Mouse (Mus musculus) left cerebral cortex, adult 2 months (tissue): ENCODE data around the gene Swt1. TPM values are rescaled to one million over a fixed set of nuclear protein-coding genes. Genes with fewer than 3 reads are reported as not detected.
"Not testable (repeated sequence)": the region's sequence is repeated elsewhere in the genome, so short reads cannot be mapped to it uniquely, and the experiment has no call there.

Source experiments
- DNase-seq, 2 experiments: peaks; one replicate each; pipeline ENCODE4 v3.0.0; 2021 to 2022; ENCODE audit warnings: low spot score in 2 of 2, mixed read lengths in 1 of 2; ENCODE audit errors: extremely low spot score in 1 of 2
- H3K27ac ChIP-seq: fragments of 200-600 bp; 2 replicates; pipeline ENCODE4 v1.8.1; 2022
- H3K4me3 ChIP-seq: fragments of 200-600 bp; 2 replicates; pipeline ENCODE4 v1.8.1; 2022
- CTCF ChIP-seq: fragments of 200-600 bp; IDR thresholded peaks from 2 replicates; pipeline ENCODE4 v1.8.1; 2022; ENCODE audit warnings: antibody characterized with exemption, mild to moderate bottlenecking, moderate library complexity
- intact Hi-C: fragments of 180-260 bp; cut with DNase I; formaldehyde crosslinking; loops from one replicate; pipeline ENCODE4 v1.15.1; 2025
- long read RNA-seq, 2 experiments: library from polyadenylated mRNA; stranded (forward); transcript quantifications; one replicate each; pipeline ENCODE4 v2.0.0; 2021; ENCODE audit warnings: borderline mapping rate in 2 of 2
- total RNA-seq, 2 experiments: library from RNA; stranded (reverse); gene quantifications; 2 replicates each; pipeline ENCODE4 v1.2.3; 2021

Swt1 gene
- 10 to 100 TPM; 13.4 to 16.2 TPM for total RNA-seq
- long read RNA-seq, experiment 1, transcript Swt1-201 (20 exons, 3,688 nt), result major isoform, 5 of 11 reads
- long read RNA-seq, experiment 1, partial matches to known transcripts, result 2 of 11 reads
- long read RNA-seq, experiment 1, other reads (novel, unspliced or antisense), result 4 of 11 reads
- long read RNA-seq, experiment 2, partial matches to known transcripts, result 0 of 6 reads
- long read RNA-seq, experiment 2, other reads (novel, unspliced or antisense), result 4 of 6 reads

DNA sequence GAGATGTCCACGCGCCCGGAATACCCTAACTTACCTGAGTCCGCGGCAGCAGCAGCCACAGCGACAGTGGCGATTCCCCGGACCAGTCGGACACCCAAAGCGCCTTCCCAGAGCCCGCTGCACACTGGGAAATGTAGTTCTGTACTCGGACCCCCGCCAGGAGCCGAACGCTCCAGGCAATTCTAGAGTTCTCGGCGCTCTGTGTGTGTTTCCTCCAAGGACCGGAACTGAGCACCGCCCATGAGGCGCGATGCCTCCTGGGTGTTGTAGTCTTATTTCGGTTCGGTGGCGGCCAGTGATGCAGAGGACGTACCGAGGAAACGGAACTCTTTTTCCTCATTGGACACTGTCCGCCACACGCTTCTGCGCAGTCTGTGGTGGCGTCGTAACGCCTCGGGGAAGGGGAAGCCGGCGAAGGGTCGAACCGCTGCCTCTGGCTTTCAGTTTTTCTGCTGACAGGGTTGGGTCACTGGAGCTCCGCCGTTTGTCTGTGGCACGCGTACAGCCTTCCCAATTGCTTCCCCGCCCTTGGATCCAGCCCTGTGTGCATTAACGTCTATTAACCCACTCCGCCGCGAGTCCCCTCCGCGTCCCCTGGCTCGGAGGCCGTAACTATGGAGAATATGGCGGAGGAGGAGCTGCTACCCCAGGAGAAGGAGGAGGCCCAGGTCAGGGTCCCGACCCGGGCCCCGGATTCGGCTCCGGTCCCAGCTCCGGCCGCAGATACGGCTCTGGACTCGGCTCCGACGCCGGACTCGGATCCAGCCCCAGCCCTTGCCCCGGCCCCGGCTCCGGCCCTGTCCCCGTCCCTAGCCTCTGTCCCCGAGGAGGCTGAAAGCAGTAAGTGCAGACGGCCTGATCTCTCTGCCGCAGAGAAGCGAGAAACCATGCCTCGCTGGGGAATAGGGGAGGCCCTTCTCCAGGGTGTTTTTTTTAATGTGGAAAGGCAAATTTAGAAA, at the start of gene Swt1, which contains the start of gene Trmt1l:
Gene Swt1 (minus strand): TSS at position 193 of the 959 bp plus-strand sequence.
Gene Trmt1l (plus strand): TSS at position 280 of the 959 bp plus-strand sequence.
- no peak; the same call in 1 of the 2 replicates for TF ChIP-seq CTCF
- peak; percentile 97 to 98 for DNase-seq
- intact Hi-C loops, result loop anchor here (5.0 kb wide), 1 partner anchor 1036 kb away; the partner anchor contains the start of genes Odr4 and Tpr
- Histone ChIP-seq H3K27ac (peak within 1 kb of the TSS; percentile 98), H3K4me3 (peak within 1 kb of the TSS; percentile 81)

DNA sequence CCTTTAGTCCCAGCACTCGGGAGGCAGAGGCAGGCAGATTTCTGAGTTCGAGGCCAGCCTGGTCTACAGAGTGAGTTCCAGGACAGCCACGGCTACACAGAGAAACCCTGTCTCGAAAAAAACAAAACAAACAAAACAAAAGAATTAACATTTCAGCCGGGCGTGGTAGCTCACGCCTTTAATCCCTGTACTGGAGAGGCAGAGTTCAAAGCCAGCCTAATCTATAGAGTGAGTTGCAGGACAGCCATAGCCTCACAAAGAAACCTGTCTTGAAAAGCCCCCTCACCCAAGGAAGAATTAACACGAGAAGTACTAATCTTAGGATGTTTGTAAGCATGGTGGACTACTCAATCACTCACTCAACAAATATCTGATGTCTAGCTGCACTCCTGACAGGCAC, 44.1 kb upstream of the Swt1 start:
- DNase-seq, H3K4me3 ChIP-seq, intact Hi-C loops, H3K27ac ChIP-seq: not testable (repeated sequence)

DNA sequence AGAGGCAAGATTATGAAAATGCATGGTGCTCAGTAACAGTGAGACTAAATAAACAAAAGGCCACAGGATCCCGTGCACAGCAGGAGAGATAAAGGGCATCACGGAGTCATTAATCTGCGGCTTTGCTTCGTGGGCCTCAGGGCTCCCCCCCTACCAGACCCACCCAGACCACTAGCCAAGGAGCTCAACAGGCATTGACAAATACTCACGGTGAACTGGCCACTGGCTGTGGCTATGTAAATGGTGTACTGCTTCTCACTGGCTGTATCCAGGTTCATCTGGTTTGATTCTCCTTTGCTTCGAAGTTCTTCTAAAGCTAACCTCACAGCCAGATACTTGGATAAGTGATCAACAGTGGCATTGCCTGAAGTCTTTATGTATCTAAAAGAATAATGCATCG, 43.2 kb upstream of the Swt1 start:
- intact Hi-C loops, result no loop called here
- TF ChIP-seq CTCF, result no peak
- H3K27ac ChIP-seq, result no peak overlapping the region

DNA sequence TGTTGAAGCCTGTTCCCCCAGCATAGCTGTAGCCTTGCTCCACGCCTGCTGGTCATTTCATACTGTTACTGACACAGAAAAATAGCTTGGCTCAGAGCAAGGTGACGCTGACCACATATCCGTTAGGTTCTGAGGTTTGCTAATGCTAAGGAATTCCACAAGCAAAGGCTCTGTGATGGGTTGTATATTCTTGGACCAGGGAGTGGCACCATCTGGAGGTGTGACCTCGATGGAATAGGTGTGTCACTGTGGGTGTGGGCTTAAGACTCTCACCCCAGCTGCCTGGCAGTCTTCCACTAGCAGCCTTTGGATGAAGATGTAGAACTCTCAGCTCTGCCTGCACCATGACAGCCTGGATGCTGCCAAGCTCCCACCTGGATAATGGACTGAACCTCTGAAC, 38.3 kb upstream of the Swt1 start:
- no peak for TF ChIP-seq CTCF

More for the DNA sequence above, 43.2 kb upstream of the Swt1 start:
- no peak for DNase-seq
- H3K4me3 ChIP-seq, result no peak overlapping the region

DNA sequence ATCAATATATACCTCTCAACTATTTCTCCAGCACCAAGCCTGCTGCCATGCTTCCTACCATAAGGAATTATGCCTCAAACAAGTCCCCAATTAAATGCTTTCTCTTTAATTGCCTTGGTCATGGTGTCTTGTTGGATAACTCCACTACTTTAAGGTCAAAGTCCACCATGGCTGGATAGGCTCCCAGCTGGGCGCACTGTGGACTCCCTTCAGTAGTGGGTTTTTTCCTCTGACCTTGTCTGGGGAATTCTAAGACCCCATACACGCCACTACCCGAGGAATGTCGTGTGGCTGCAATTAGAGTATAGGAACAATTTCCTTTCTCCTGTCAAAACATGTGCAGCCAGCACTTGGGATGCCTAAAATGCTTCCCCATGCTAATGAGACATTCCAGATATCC, 36.7 kb upstream of the Swt1 start:
- no peak for TF ChIP-seq CTCF
- DNase-seq, result no peak
- no peak overlapping the region for H3K4me3 ChIP-seq
- intact Hi-C loops, result no loop called here
- H3K27ac ChIP-seq, result no peak overlapping the region

More for the DNA sequence above, 38.3 kb upstream of the Swt1 start:
- no peak for DNase-seq
- Histone ChIP-seq H3K27ac (no peak overlapping the region), H3K4me3 (no peak overlapping the region)
- intact Hi-C loops, result no loop called here

DNA sequence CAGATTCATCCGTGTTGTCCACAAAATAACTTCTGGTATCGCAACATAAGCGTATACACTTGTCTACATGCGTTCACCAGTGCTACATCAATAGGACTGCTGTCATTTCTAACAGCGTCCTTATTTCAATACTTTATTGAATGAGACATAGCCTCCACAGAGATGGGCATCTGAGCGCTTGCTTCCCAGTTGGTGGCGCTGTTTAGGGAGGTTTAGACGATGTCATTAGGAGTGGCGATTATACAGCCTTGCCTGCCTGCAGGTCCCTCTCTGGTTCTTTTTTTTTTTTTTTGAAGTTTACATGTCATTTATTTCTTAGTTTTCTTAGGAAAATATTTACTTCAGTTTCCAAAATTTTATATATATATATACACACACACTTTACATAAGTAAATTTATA, 33.0 kb upstream of the Swt1 start:
- intact Hi-C loops, result no loop called here
- H3K4me3 ChIP-seq, result no peak overlapping the region
- H3K27ac ChIP-seq, result no peak overlapping the region
- no peak for DNase-seq
- peak; percentile 1 for TF ChIP-seq CTCF

DNA sequence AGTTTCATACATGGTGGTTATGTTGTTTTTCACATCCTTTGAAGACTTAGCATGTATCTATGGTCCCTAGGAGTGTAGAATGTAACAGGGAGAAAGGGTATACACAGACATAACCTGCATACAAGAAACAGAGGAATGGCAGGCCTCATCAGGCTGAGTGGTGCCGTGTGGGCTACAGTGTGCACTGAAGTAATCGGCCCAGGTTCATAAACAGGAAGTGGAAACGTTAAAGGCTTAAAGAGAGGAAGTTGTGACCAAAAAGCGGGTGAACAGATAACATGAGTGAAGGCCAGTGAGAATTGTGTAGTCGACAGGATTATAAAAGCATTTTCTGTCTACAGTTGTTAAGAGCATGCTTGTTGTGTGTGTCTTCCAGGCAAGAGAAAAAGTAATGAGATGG, 28.8 kb upstream of the Swt1 start:
- intact Hi-C loops, result loop anchor here (10.0 kb wide), 1 partner anchor 1032 kb away; no protein-coding TSS in a partner anchor

DNA sequence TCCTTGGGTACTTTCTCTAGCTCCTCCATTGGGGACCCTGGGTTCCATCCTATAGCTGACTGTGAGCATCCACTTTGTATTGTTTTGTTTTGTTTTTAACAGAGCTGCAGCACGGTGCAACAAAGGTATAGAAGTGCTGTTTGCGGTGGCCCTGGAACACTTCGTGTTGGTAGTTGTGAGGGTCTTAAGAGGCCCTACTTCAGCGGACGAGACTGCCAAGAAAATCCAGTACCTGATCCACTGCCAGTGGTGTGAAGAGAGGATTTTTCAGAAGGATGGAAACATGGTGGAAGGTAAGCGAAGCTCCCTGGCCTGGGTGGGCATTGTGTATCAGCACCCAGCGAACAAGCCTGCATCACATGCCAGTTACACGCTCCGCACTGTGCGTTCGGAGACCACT, 23.7 kb upstream of the Swt1 start:
- no peak for DNase-seq
- TF ChIP-seq CTCF, result no peak
- Histone ChIP-seq H3K4me3 (no peak overlapping the region), H3K27ac (no peak overlapping the region)
- intact Hi-C loops, result loop anchor here (10.0 kb wide), 1 partner anchor 1027 kb away; no protein-coding TSS in a partner anchor

More for the DNA sequence above, 28.8 kb upstream of the Swt1 start:
- TF ChIP-seq CTCF, result no peak
- H3K27ac ChIP-seq, result no peak overlapping the region
- H3K4me3 ChIP-seq, result no peak overlapping the region
- DNase-seq, result no peak

DNA sequence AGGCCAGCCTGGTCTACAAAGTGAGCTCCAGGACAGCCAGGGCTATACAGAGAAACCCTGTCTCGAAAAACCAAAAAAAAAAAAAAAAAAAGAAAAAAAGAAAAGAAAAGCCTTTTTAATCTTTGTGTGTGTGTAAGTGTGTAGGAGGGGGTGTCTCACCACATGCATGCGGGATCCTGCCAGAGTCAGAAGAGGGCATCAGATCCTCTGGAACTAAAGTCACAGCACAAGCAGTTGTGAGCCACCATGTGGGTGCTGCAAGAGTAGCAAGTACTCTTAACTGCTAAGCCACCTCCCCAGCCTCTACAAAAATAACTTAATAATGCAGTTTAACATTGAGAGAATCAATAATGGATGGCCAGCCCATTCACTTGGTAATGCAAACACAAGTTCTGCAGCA, 22.6 kb upstream of the Swt1 start:
- Histone ChIP-seq H3K4me3 (no peak overlapping the region), H3K27ac (no peak overlapping the region)
- DNase-seq, result no peak
- no peak for TF ChIP-seq CTCF
- intact Hi-C loops, result loop anchor here (10.0 kb wide), 1 partner anchor 1026 kb away; no protein-coding TSS in a partner anchor

DNA sequence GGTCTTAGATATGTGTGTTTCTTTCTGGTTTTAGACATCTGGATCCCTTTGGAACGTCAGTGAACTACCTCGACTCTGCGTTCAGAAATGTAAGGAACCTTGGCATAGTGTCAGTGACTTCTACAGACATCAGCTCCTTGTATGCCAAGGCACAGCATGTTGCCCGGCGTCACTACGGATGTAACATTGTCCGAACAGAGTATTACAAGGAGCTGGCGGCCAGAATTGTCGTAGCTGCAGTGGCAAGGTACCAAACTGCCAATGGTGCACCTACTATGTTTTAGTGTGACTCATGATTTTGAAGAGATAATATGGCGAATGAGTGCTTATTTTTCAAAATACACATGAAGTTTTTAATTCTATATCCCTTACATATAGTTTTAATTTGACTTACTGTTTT, 21.6 kb upstream of the Swt1 start:
- no peak overlapping the region for H3K27ac ChIP-seq
- H3K4me3 ChIP-seq, result no peak overlapping the region
- intact Hi-C loops, result loop anchor here (10.0 kb wide), 1 partner anchor 1025 kb away; no protein-coding TSS in a partner anchor
- TF ChIP-seq CTCF, result no peak
- DNase-seq, result no peak

DNA sequence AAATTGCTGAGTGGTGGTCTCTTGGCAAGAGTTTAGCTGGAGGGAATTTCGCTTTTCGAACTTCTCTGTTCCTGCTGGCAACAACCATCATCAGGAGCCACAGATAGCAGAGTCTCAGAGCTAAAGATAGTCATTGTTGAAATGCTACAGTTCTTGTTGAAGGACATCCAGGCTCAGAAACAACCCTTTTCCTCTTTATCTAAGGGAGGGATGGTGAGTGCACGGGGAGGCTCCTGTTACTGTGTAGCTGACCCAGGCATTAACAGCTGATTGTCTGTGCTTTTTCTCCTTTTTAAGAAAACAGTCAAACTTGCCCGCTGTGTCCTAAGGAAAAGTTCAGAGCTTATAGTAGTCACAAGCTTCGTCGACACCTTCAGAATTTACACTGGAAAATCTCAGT, 7.2 kb upstream of the Swt1 start:
- DNase-seq, result no peak
- intact Hi-C loops, result no loop called here

DNA sequence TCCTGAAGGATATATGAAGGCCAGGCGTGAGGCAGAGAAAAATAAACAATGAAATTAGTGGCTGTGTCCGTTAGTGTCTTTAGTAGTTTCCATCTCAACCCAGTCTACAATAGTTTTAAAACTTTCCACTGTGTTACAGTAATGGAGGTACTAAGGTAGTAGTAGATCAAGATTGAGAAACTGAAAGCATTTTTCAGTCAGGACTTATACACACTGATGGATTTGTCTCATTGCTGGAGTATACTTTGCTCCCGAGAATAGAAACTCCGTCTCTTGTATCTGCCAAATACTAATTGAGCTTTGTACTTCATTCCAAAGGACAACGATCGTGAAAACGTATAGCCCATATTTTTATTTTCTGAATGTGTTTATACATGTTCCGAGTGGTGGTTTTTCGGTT, 1.1 kb upstream of the Swt1 start:
- H3K4me3 ChIP-seq, result peak overlapping the region; percentile 81
- H3K27ac ChIP-seq, result peak overlapping the region; percentile 98; the same call in 1 of the 2 replicates
- TF ChIP-seq CTCF, result no peak
- DNase-seq, result no peak
- intact Hi-C loops, result loop anchor here (5.0 kb wide), 1 partner anchor 1037 kb away; the partner anchor contains the start of genes Odr4 and Tpr

More for the DNA sequence above, 7.2 kb upstream of the Swt1 start:
- H3K27ac ChIP-seq, result no peak overlapping the region
- no peak for TF ChIP-seq CTCF
- H3K4me3 ChIP-seq, result no peak overlapping the region
